Mouse (Mus musculus): ENCODE measurements around the gene Mgat4d. TPM values are rescaled to one million over a fixed set of nuclear protein-coding genes. Genes with fewer than 3 reads are reported as not detected.
"Not testable (repeated sequence)": the region's sequence is repeated elsewhere in the genome, so short reads cannot be mapped to it uniquely, and the experiment has no call there.

Gene Mgat4d
- total and polyA plus RNA-seq, 2 experiments from 2014 or later, result not detected

DNA sequence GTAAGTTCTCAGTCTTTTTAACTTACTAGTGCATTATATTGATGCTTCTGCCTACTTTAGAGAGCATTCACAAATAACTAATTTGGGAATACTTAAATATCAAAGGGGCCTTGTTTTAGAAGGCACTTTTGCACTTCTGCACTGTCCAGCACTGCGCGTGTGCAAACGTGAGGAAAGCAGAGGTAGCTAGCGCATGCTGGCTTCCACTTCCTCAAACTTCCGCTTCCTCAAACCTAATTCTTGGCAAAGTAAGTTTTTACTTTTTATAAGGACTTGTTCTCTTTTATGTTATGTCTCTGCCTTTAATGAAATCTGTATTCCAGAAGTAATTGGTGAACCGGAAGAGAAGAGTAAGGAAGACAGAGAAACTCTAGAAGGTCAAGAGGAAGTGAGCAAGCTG, 76.9 kb downstream of the Mgat4d start:
- no peak for DNase-seq

DNA sequence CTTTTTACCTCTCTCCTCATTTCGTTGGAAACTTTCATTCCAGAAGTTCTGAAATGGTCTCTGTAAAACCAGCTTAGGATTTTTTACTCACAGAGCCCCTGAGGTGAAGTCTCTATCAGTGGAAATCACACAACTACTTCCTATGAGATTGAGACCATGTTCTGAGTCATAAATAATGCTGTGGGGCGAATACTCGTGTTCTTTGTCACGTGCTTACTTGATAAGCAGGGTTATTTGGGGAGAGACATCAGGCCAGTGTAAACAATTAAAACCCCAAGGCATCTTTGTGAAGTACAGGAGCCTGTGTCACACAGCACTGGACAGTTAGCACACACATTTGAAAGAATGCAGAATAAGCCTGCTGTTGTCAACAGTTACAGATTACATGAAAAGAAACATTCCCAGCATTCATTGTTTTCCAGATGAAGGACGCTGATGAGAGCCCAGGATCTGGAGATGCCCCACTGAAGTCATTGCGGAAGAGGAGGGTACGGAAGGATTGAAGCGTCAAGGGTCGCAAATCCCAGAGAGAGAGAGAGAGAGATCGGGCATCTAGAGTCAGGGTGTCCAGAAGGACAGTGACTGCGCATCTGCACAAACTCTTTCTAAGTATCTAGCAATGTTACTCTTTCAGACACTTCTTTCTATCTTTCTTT, 78.0 kb downstream of the Mgat4d start:
- Histone ChIP-seq H3K9ac (no peak overlapping the region), H3K4me2 (ENCODE audit: low read depth) (no peak overlapping the region), H3K9me3 (ENCODE audit: low read length) (no peaks in the 10 kb centered on the region), H3K4me3 (ENCODE audit: low read depth, low read length) (no peak overlapping the region), H3K36me3 (ENCODE audit: insufficient read depth) (peaks cover 4% of the 10 kb centered on the region; the same call in 1 of the 2 replicates), H3K4me1 (ENCODE audit: insufficient read depth) (no peaks in the 10 kb centered on the region), H3K27ac (ENCODE audit: low read depth, low read length) (no peak overlapping the region), H3K27me3 (ENCODE audit: insufficient read depth, low read length) (no peaks in the 10 kb centered on the region)
- no peak for ATAC-seq
- DNase-seq, result no peak
- WGBS, result 84% methylated on average over 11 of the region's 11 CpGs
- no peak for TF ChIP-seq CTCF (IDR thresholded peaks at IDR 0.05; ENCODE audit: low read depth)

More for the DNA sequence above, 76.9 kb downstream of the Mgat4d start:
- Histone ChIP-seq H3K36me3 (ENCODE audit: insufficient read depth) (peaks cover 4% of the 10 kb centered on the region; the same call in 1 of the 2 replicates), H3K27ac (ENCODE audit: low read depth, low read length) (no peak overlapping the region), H3K4me3 (ENCODE audit: low read depth, low read length) (no peak overlapping the region), H3K4me2 (ENCODE audit: low read depth) (no peak overlapping the region), H3K27me3 (ENCODE audit: insufficient read depth, low read length) (no peaks in the 10 kb centered on the region), H3K4me1 (ENCODE audit: insufficient read depth) (no peaks in the 10 kb centered on the region), H3K9me3 (ENCODE audit: low read length) (no peaks in the 10 kb centered on the region), H3K9ac (no peak overlapping the region)
- TF ChIP-seq CTCF (IDR thresholded peaks at IDR 0.05; ENCODE audit: low read depth), result no peak
- no peak for ATAC-seq
- WGBS, result 89% methylated on average over 6 of the region's 6 CpGs

DNA sequence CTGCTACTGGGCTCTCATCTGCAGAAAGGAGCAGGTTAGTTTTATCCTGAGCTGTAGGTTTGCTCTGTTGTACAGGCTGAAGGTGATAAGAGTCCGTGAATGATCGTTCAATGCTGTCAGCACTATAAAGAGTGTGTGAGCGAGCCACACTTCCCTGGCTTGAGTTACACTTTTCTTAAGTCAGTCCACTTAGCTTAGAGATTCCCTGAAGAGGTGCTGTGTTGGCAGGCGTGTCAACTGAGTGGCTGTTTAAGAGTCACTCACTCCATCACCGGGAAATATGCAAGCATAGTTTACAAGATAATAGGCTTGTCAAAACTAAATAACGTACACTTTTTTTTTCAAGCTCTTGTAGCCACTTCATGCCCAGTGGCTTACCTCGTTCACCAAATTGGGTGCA, 78.7 kb downstream of the Mgat4d start:
- H3K9ac ChIP-seq, result no peak overlapping the region
- H3K4me2 ChIP-seq (ENCODE audit: low read depth), result no peak overlapping the region
- TF ChIP-seq CTCF (IDR thresholded peaks at IDR 0.05; ENCODE audit: low read depth), result no peak
- DNase-seq (no peak), ATAC-seq (no peak)
- H3K27ac ChIP-seq (ENCODE audit: low read depth, low read length), result no peak overlapping the region
- no peaks in the 10 kb centered on the region for H3K9me3 ChIP-seq (ENCODE audit: low read length)
- WGBS, result 79% methylated on average over 7 of the region's 7 CpGs
- no peaks in the 10 kb centered on the region for H3K4me1 ChIP-seq (ENCODE audit: insufficient read depth)
- H3K36me3 ChIP-seq (ENCODE audit: insufficient read depth), result peaks cover 4% of the 10 kb centered on the region; the same call in 1 of the 2 replicates
- H3K4me3 ChIP-seq (ENCODE audit: low read depth, low read length), result no peak overlapping the region
- no peaks in the 10 kb centered on the region for H3K27me3 ChIP-seq (ENCODE audit: insufficient read depth, low read length)

DNA sequence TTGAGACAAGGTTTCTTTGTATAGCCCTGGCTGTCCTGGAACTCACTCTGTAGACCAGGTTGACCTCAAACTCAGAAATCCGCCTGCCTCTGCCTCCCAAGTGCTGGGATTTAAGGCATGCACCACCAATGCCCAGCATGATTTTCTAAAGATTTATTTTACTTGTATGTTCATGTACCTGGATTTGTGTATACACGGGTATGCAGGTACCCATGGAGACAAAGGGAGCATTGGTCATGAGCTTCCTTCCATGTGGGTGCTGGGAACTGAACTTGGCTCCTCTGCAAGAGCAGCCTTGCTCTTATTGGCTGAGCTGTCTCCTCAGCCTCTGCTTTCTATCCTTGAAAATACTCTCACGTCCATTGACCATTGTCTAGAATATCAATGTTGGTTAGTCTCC, 80.3 kb downstream of the Mgat4d start:
- ATAC-seq; H3K36me3 ChIP-seq (ENCODE audit: insufficient read depth); H3K4me2 ChIP-seq (ENCODE audit: low read depth); H3K9me3 ChIP-seq (ENCODE audit: low read length); DNase-seq; H3K9ac ChIP-seq; H3K4me1 ChIP-seq (ENCODE audit: insufficient read depth); H3K27me3 ChIP-seq (ENCODE audit: insufficient read depth, low read length); H3K27ac ChIP-seq (ENCODE audit: low read depth, low read length); H3K4me3 ChIP-seq (ENCODE audit: low read depth, low read length): not testable (repeated sequence)
- 91% methylated on average over 3 of the region's 3 CpGs for WGBS

DNA sequence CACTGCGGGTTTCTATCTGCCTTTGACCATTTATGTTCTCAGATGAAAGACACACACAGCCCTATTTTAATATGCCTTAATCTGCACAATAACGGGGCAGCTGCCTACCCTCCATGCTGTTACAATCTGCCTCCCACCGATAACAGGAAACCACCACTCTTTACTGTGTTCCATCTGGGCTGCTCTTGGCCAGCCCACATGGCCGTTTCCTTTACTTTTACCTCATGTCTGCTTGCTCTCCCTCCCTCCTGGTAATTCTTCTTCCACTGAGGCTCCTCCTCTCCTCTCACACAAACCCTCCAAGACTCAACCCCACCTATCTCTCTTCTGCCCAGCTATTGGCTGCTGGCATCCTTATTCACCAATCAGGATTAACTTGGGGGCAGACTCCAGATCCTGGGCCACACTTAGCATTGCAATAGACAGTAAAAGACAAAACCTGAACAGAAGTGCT, 80.8 kb downstream of the Mgat4d start:
- H3K36me3 ChIP-seq (ENCODE audit: insufficient read depth), result peaks cover 14% of the 10 kb centered on the region
- WGBS, result 62% methylated on average over 4 of the region's 4 CpGs
- no peak for TF ChIP-seq CTCF (IDR thresholded peaks at IDR 0.05; ENCODE audit: low read depth)
- DNase-seq (no peak), ATAC-seq (no peak)
- H3K4me1 ChIP-seq (ENCODE audit: insufficient read depth), result no peaks in the 10 kb centered on the region
- no peak overlapping the region for H3K9ac ChIP-seq
- no peak overlapping the region for H3K4me3 ChIP-seq (ENCODE audit: low read depth, low read length)
- no peaks in the 10 kb centered on the region for H3K9me3 ChIP-seq (ENCODE audit: low read length)
- no peak overlapping the region for H3K27ac ChIP-seq (ENCODE audit: low read depth, low read length)
- no peaks in the 10 kb centered on the region for H3K27me3 ChIP-seq (ENCODE audit: insufficient read depth, low read length)
- no peak overlapping the region for H3K4me2 ChIP-seq (ENCODE audit: low read depth)

Other genes starting within 250 kb of the Mgat4d start
- 83.4 and 107 TPM in 2 replicates for gene Tbc1d9, start 183.1 kb upstream of the Mgat4d start, total RNA-seq (2014; rRNA removed)
- 12.4 and 17.1 TPM in 2 replicates for gene Tbc1d9, start 183.1 kb upstream of the Mgat4d start, polyA plus RNA-seq (2015; fragmentation: Nextera tagmentation; extraction: Ambion mirVana)
- gene Gm10645, start 182.3 kb upstream of the Mgat4d start, total RNA-seq (2014; rRNA removed), result 1.9 and 3.2 TPM in 2 replicates
- gene Gm10645, start 182.3 kb upstream of the Mgat4d start, polyA plus RNA-seq (2015; fragmentation: Nextera tagmentation; extraction: Ambion mirVana), result 7.5 and 8.8 TPM in 2 replicates
- gene Ucp1, start 58.1 kb upstream of the Mgat4d start, total RNA-seq (2014; rRNA removed), result 0.85 TPM in 1 of 2 replicates, not detected in the other
- not detected in 2 replicates for gene Ucp1, start 58.1 kb upstream of the Mgat4d start, polyA plus RNA-seq (2015; fragmentation: Nextera tagmentation; extraction: Ambion mirVana)
- gene Elmod2, start 16.0 kb upstream of the Mgat4d start, total RNA-seq (2014; rRNA removed), result 20.0 and 25.6 TPM in 2 replicates
- gene Elmod2, start 16.0 kb upstream of the Mgat4d start, polyA plus RNA-seq (2015; fragmentation: Nextera tagmentation; extraction: Ambion mirVana), result 6.7 and 10.0 TPM in 2 replicates
- 3.4 and 3.5 TPM in 2 replicates for gene Clgn, start 41.4 kb downstream of the Mgat4d start, total RNA-seq (2014; rRNA removed)
- 4.6 and 5.7 TPM in 2 replicates for gene Clgn, start 41.4 kb downstream of the Mgat4d start, polyA plus RNA-seq (2015; fragmentation: Nextera tagmentation; extraction: Ambion mirVana)
- gene Scoc, start 109.9 kb downstream of the Mgat4d start, total RNA-seq (2014; rRNA removed), result 404 and 447 TPM in 2 replicates
- 418 and 475 TPM in 2 replicates for gene Scoc, start 109.9 kb downstream of the Mgat4d start, polyA plus RNA-seq (2015; fragmentation: Nextera tagmentation; extraction: Ambion mirVana)
- gene Olfr370, start 187.3 kb downstream of the Mgat4d start, total RNA-seq (2014; rRNA removed), result not detected in 2 replicates
- 0.04 TPM in 1 of 2 replicates, not detected in the other for gene Olfr370, start 187.3 kb downstream of the Mgat4d start, polyA plus RNA-seq (2015; fragmentation: Nextera tagmentation; extraction: Ambion mirVana)
- gene Ndufb7, start 218.2 kb downstream of the Mgat4d start, total RNA-seq (2014; rRNA removed), result 155 and 262 TPM in 2 replicates
- 392 and 492 TPM in 2 replicates for gene Ndufb7, start 218.2 kb downstream of the Mgat4d start, polyA plus RNA-seq (2015; fragmentation: Nextera tagmentation; extraction: Ambion mirVana)